Mouse (Mus musculus): ENCODE measurements around the gene Pkp1.

DNA sequence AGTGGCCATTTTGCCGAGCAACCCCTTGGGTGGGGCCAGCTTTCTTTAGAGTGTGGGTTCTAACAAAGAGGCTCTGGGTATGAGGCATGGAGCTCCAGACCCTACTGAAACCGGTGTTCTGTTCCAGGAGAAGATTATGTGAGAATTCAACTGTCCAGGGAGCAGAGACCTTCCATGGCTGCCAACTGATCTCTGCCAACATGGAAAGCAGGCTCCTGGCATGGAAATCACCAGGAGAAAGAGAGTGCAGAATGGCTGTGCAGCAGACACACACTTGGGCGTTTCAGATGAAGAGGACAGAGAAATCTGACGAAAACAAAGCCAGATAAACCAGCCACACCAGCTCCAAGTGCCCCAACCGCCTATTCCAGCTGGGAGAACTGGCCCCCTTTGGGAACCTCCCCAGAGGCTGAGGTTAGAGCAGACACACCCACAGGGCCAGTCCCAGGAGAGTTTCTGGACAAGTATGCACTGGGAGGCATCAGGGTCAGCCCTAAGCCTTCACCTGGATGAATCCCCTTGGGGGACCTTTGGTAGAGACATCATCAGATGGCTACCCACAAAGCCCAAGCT lies 2.4 kb downstream of the Pkp1 start:
- no peak for TF ChIP-seq CTCF (IDR thresholded peaks at IDR 0.05)
- TF ChIP-seq EP300 (IDR thresholded peaks at IDR 0.05), result no peak
